8 mouse cellular contexts compared by ENCODE assay signal in the genomic region with DNA sequence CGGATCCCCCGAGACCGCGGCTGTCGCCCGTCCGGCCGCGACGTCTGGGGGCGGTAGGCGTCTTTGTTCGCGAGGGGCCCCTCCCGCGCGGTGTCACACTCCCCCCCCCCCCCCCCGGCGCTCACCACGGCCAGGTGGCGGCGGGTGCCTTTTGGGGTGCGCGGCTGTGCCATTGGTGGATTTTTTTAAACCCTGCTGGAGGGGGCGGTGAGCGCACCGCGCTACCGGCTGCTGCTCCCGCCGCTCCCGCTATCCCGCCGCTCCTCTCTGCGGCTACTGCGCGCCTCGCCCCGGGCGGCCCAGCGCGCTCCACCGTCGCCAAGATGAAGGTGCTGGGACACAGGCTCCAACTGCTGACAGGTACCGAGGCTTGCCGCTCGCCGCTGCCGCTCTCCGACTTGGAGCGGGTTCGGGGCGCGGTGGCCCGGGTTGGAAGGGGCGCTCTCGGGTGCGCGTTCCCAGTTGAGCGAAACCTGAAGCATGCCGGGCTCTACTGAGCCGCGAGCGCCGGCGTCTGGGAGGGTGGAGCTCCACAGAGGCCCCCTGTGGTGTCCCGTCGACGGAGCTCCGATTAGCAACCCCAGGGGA. TPM values are rescaled to one million over a fixed set of nuclear protein-coding genes. Genes with fewer than 3 reads are reported as not detected.
A peak's percentile ranks its signal among the peaks of the same experiment; 100 is the strongest.
DNase-seq lines count a peak whose midpoint lies in the region; ATAC-seq and TF ChIP-seq lines count a peak whose summit lies in the region.

No protein-coding gene starts in this region.

- ATAC-seq in kidney, embryonic 14.5 days (ENCODE audit: low FRiP score, low TSS enrichment) = peak; percentile 33; the same call in 1 of the 2 replicates
- peak; percentile 41 for ATAC-seq in Patski
- peak; percentile 76 for ATAC-seq in hindbrain, embryonic 15.5 days (ENCODE audit: low FRiP score, low read depth)
- peak; percentile 50; the same call in 1 of the 2 replicates for ATAC-seq in stomach, postnatal 0 days (ENCODE audit: low FRiP score, low TSS enrichment)

- H3K27ac ChIP-seq in kidney, embryonic 14.5 days (ENCODE audit: low read depth, low read length) = no peak overlapping the region
- peak overlapping the region; percentile 75 for H3K27ac ChIP-seq in hindbrain, embryonic 15.5 days (replicated peaks)
- peak overlapping the region; percentile 71 for H3K27ac ChIP-seq in midbrain, embryonic 10.5 days (replicated peaks)
- H3K27ac ChIP-seq in stomach, postnatal 0 days (replicated peaks) = no peak overlapping the region

- CTCF ChIA-PET in Patski (lab: Charles Lee) = no interaction called here

- no peaks in the 10 kb centered on the region for H3K36me3 ChIP-seq in kidney, embryonic 14.5 days (ENCODE audit: control insufficient read depth, insufficient read depth, low read length)
- H3K36me3 ChIP-seq in hindbrain, embryonic 15.5 days = no peaks in the 10 kb centered on the region
- H3K36me3 ChIP-seq in midbrain, embryonic 10.5 days = no peaks in the 10 kb centered on the region
- no peaks in the 10 kb centered on the region for H3K36me3 ChIP-seq in stomach, postnatal 0 days (ENCODE audit: control insufficient read depth, insufficient read depth, low read length)

- in situ Hi-C loops in Patski (cut with MboI; ENCODE audit: low pct_unique_long_range_greater_than_20kb) = loop anchor here (25.0 kb wide), 1 partner anchor 341 kb away; the partner anchor contains the start of genes Usb1 and Zfp319

- TF ChIP-seq CTCF in Patski (IDR thresholded peaks at IDR 0.05) = no peak
- no peak for TF ChIP-seq CTCF in stomach, postnatal 0 days (IDR thresholded peaks at IDR 0.05; ENCODE audit: low read depth)

- under 1% methylated on average over 56 of the region's 70 CpGs for WGBS in kidney, embryonic 14.5 days
- WGBS in hindbrain, embryonic 15.5 days = under 1% methylated on average over 69 of the region's 70 CpGs
- WGBS in midbrain, embryonic 10.5 days = under 1% methylated on average over 66 of the region's 70 CpGs
- 1% methylated on average over 54 of the region's 70 CpGs for WGBS in stomach, postnatal 0 days

- TF ChIP-seq EP300 in stomach, postnatal 0 days (optimal IDR thresholded peaks at IDR 0.05) = no peak

- POLR2A ChIA-PET in Patski (lab: Charles Lee) = no interaction called here

- H3K4me3 ChIP-seq in kidney, embryonic 14.5 days (ENCODE audit: low read length) = peak overlapping the region; percentile 60
- peak overlapping the region; percentile 83 for H3K4me3 ChIP-seq in hindbrain, embryonic 15.5 days
- peak overlapping the region; percentile 69 for H3K4me3 ChIP-seq in midbrain, embryonic 10.5 days
- peak overlapping the region; percentile 48 for H3K4me3 ChIP-seq in stomach, postnatal 0 days (ENCODE audit: low read depth, low read length)

- no peak for DNase-seq in kidney, postnatal 14 days
- no peak for DNase-seq in Patski (ENCODE audit: low read depth, low spot score)
- DNase-seq in embryo, embryonic 9.5 days (ENCODE audit: extremely low spot score) = peak; percentile 31
- peak; percentile 45 for DNase-seq in midbrain, embryonic 10.5 days (ENCODE audit: low spot score)
- peak; percentile 26 for DNase-seq in stomach, postnatal 0 days (ENCODE audit: low spot score)
- DNase-seq in gastrocnemius, postnatal 36 days = no peak

- 0 out of 2 replicates have a peak, but pooled peaks cover 5% of the 10 kb centered on the region for H3K4me1 ChIP-seq in kidney, embryonic 14.5 days (ENCODE audit: control insufficient read depth, insufficient read depth, low read length)
- H3K4me1 ChIP-seq in hindbrain, embryonic 15.5 days (replicated peaks) = peaks cover 42% of the 10 kb centered on the region
- H3K4me1 ChIP-seq in midbrain, embryonic 10.5 days = peaks cover 18% of the 10 kb centered on the region
- no peaks in the 10 kb centered on the region for H3K4me1 ChIP-seq in stomach, postnatal 0 days (replicated peaks; ENCODE audit: control insufficient read depth, insufficient read depth)

- peak overlapping the region; percentile 43 for H3K9ac ChIP-seq in kidney, embryonic 14.5 days (ENCODE audit: low read depth, low read length)
- H3K9ac ChIP-seq in hindbrain, embryonic 15.5 days = peak overlapping the region; percentile 79
- peak overlapping the region; percentile 45 for H3K9ac ChIP-seq in stomach, postnatal 0 days (ENCODE audit: low read length)

- peak overlapping the region; percentile 98 for H3K4me2 ChIP-seq in kidney, embryonic 14.5 days (replicated peaks; ENCODE audit: low read depth, low read length)
- H3K4me2 ChIP-seq in hindbrain, embryonic 15.5 days = peak overlapping the region; percentile 80
- H3K4me2 ChIP-seq in stomach, postnatal 0 days (replicated peaks; ENCODE audit: low read depth) = peak overlapping the region; percentile 98

- peaks cover 53% of the 10 kb centered on the region for H3K27me3 ChIP-seq in kidney, embryonic 14.5 days (ENCODE audit: control insufficient read depth, insufficient read depth, low read length)
- peaks cover 22% of the 10 kb centered on the region for H3K27me3 ChIP-seq in Patski
- peaks cover 9% of the 10 kb centered on the region; the same call in 1 of the 2 replicates for H3K27me3 ChIP-seq in hindbrain, embryonic 15.5 days
- peaks cover 85% of the 10 kb centered on the region for H3K27me3 ChIP-seq in midbrain, embryonic 10.5 days (ENCODE audit: low read depth, poor library complexity, severe bottlenecking)
- peaks cover 6% of the 10 kb centered on the region; the same call in 1 of the 2 replicates for H3K27me3 ChIP-seq in stomach, postnatal 0 days (ENCODE audit: control insufficient read depth, insufficient read depth, low read length)

- intact Hi-C loops in gastrocnemius, postnatal 36 days (cut with DNase I) = no loop called here

- no peaks in the 10 kb centered on the region for H3K9me3 ChIP-seq in kidney, embryonic 14.5 days (ENCODE audit: control insufficient read depth, low read length)
- no peaks in the 10 kb centered on the region for H3K9me3 ChIP-seq in hindbrain, embryonic 15.5 days
- H3K9me3 ChIP-seq in midbrain, embryonic 10.5 days (replicated peaks) = no peaks in the 10 kb centered on the region
- no peaks in the 10 kb centered on the region for H3K9me3 ChIP-seq in stomach, postnatal 0 days (ENCODE audit: control insufficient read depth, low read length)

RNA-seq across cellular contexts. Expression of gene Ndrg4, which starts 1.3 kb away (rescaled TPM):
- polyA plus RNA-seq in kidney, embryonic 14.5 days (2014; fragmentation: Nextera tagmentation; extraction: Ambion mirVana) = 6.7 and 11.4 TPM in 2 replicates
- polyA plus RNA-seq in Patski (2021) = 26.6 TPM
- 445 and 454 TPM in 2 replicates for polyA plus RNA-seq in hindbrain, embryonic 15.5 days (2015; fragmentation: Nextera tagmentation; extraction: Ambion mirVana)
- 27.4 and 43.9 TPM in 2 replicates for polyA plus RNA-seq in midbrain, embryonic 10.5 days (2016; fragmentation: Nextera tagmentation; extraction: Ambion mirVana)
- polyA plus RNA-seq in stomach, postnatal 0 days (2015; fragmentation: Nextera tagmentation; extraction: Ambion mirVana) = 17.1 and 17.9 TPM in 2 replicates
- total RNA-seq in gastrocnemius, postnatal 36 days (2021) = 1 to 10 TPM; 4.0 to 4.8 TPM

RNA-seq across cellular contexts. Expression of gene Setd6, which starts 37.6 kb away (rescaled TPM):
- polyA plus RNA-seq in kidney, embryonic 14.5 days (2014; fragmentation: Nextera tagmentation; extraction: Ambion mirVana) = 21.6 and 25.1 TPM in 2 replicates
- polyA plus RNA-seq in Patski (2021) = 36.3 TPM
- 33.1 and 34.7 TPM in 2 replicates for polyA plus RNA-seq in hindbrain, embryonic 15.5 days (2015; fragmentation: Nextera tagmentation; extraction: Ambion mirVana)
- 25.0 and 28.7 TPM in 2 replicates for polyA plus RNA-seq in midbrain, embryonic 10.5 days (2016; fragmentation: Nextera tagmentation; extraction: Ambion mirVana)
- polyA plus RNA-seq in stomach, postnatal 0 days (2015; fragmentation: Nextera tagmentation; extraction: Ambion mirVana) = 19.9 and 23.7 TPM in 2 replicates
- 10 to 100 TPM in 1 of 2 experiments, 1 to 10 TPM in 1; 9.6 to 13.3 TPM for total RNA-seq in gastrocnemius, postnatal 36 days (2021)

RNA-seq across cellular contexts. Expression of gene Gins3, which starts 44.9 kb away (rescaled TPM):
- polyA plus RNA-seq in kidney, embryonic 14.5 days (2014; fragmentation: Nextera tagmentation; extraction: Ambion mirVana) = 17.3 and 27.0 TPM in 2 replicates
- polyA plus RNA-seq in Patski (2021) = 5.8 TPM
- polyA plus RNA-seq in hindbrain, embryonic 15.5 days (2015; fragmentation: Nextera tagmentation; extraction: Ambion mirVana) = 8.4 and 8.5 TPM in 2 replicates
- 31.2 and 31.7 TPM in 2 replicates for polyA plus RNA-seq in midbrain, embryonic 10.5 days (2016; fragmentation: Nextera tagmentation; extraction: Ambion mirVana)
- 4.7 and 5.0 TPM in 2 replicates for polyA plus RNA-seq in stomach, postnatal 0 days (2015; fragmentation: Nextera tagmentation; extraction: Ambion mirVana)
- under 1 TPM; 0.46 to 0.54 TPM for total RNA-seq in gastrocnemius, postnatal 36 days (2021)

Comparison
In these comparisons a context has a peak if more than half of its experiments do, and no peak if none do; other contexts are left out.
1. H3K27ac ChIP-seq: peak in hindbrain, embryonic 15.5 days (single experiment) and midbrain, embryonic 10.5 days (single experiment); none in kidney, embryonic 14.5 days (single experiment) and stomach, postnatal 0 days (single experiment).
2. DNase-seq: peak in embryo, embryonic 9.5 days (single experiment), midbrain, embryonic 10.5 days (single experiment) and stomach, postnatal 0 days (single experiment); none in kidney, postnatal 14 days (single experiment), Patski (single experiment) and gastrocnemius, postnatal 36 days (0 of 2).
3. Peak in every context shown above with its lines, with median percentiles within 50 percentile points of each other: ATAC-seq, H3K4me2 ChIP-seq, H3K4me3 ChIP-seq and H3K9ac ChIP-seq.